Mouse (Mus musculus) hindbrain, embryonic 16.5 days (tissue): ENCODE measurements around the gene Odf2. TPM values are rescaled to one million over a fixed set of nuclear protein-coding genes. Genes with fewer than 3 reads are reported as not detected.

Experiments used
- ATAC-seq: fragments of 200-750 bp; cut with Nextera tagmentation; 2 replicates; pipeline ENCODE4 v1.8.0; 2017; ENCODE audit warnings: moderate TSS enrichment, moderate library complexity
- H3K27ac ChIP-seq: fragments of 300-500 bp; sonication (generic); 2 replicates; pipeline ENCODE4 v1.5.1; 2014; ENCODE audit warnings: low read depth, mild to moderate bottlenecking, control low read depth, low read length, moderate library complexity
- H3K27me3 ChIP-seq: fragments of 300-500 bp; sonication (generic); replicated peaks from 2 replicates; pipeline ENCODE4 v1.6.1; 2014; ENCODE audit warnings: low read length; ENCODE audit not compliant: control insufficient read depth, insufficient read depth
- H3K36me3 ChIP-seq: fragments of 300-500 bp; sonication (generic); 2 replicates; pipeline ENCODE4 v1.6.1; 2014; ENCODE audit warnings: mild to moderate bottlenecking, low read length, moderate library complexity, mixed read lengths; ENCODE audit not compliant: control insufficient read depth, insufficient read depth
- H3K4me1 ChIP-seq: fragments of 300-500 bp; sonication (generic); 2 replicates; pipeline ENCODE4 v1.6.1; 2014; ENCODE audit warnings: low read depth, low read length; ENCODE audit not compliant: control insufficient read depth, insufficient read depth
- H3K4me2 ChIP-seq: fragments of 300-500 bp; sonication (generic); 2 replicates; pipeline ENCODE4 v1.6.1; 2014; ENCODE audit warnings: mild to moderate bottlenecking, low read length, control low read depth, moderate library complexity
- H3K4me3 ChIP-seq: fragments of 300-500 bp; sonication (generic); 2 replicates; pipeline ENCODE4 v1.5.1; 2014; ENCODE audit warnings: mild to moderate bottlenecking, low read length, control low read depth, moderate library complexity
- H3K9ac ChIP-seq: fragments of 300-500 bp; sonication (generic); 2 replicates; pipeline ENCODE4 v1.6.1; 2014; ENCODE audit warnings: low read depth, mild to moderate bottlenecking, control low read depth, low read length, moderate library complexity
- H3K9me3 ChIP-seq: fragments of 300-500 bp; sonication (generic); 2 replicates; pipeline ENCODE4 v1.6.1; 2014; ENCODE audit warnings: mild to moderate bottlenecking, low read length, moderate library complexity; ENCODE audit not compliant: control insufficient read depth
- WGBS: fragments of 180-500 bp; shearing (Covaris S2); extraction: QIAGEN DNeasy Blood & Tissue Kit; methylation state at CpG from one replicate; pipeline ENCODE4 v1.1.7; 2014; 5-methylcytosine and 5-hydroxymethylcytosine counted together
- polyA plus RNA-seq: library from polyadenylated mRNA; unstranded; fragments of >200 nt; fragmentation: Nextera tagmentation; extraction: Ambion mirVana; gene quantifications from 2 replicates; pipeline ENCODE4 v1.2.1, GENCODE M21; 2015

Odf2 gene
- polyA plus RNA-seq, 1 experiment from 2014 or later = 61.2 TPM

DNA sequence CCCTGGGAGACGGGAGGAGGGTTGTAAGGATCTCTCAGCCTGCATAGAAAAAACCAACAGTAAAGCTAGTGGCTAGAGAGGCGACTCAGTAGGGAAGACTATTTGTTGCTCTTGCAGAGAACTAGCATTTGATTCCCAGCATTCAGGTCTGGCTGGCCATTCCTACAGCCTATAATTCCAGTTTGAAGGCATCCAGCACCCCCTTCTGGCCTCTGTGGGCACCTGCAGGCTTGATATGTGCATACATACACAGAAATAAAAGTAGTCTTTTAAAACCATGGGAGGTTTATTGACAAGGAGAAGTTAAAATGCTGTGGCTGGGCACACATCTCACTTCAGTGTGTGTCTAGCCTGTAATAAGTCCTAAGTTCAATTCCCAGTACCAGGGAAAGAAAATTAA is 21.0 kb downstream of the Odf2 start:
- no peak overlapping the region for H3K4me2 ChIP-seq
- WGBS = 74% methylated on average over 2 of the region's 2 CpGs
- no peaks in the 10 kb centered on the region for H3K27me3 ChIP-seq
- H3K4me1 ChIP-seq = no peaks in the 10 kb centered on the region
- H3K9ac ChIP-seq = no peak overlapping the region
- H3K27ac ChIP-seq = no peak overlapping the region
- H3K4me3 ChIP-seq = no peak overlapping the region
- H3K9me3 ChIP-seq = no peaks in the 10 kb centered on the region
- ATAC-seq = no peak
- H3K36me3 ChIP-seq = peaks cover 47% of the 10 kb centered on the region

DNA sequence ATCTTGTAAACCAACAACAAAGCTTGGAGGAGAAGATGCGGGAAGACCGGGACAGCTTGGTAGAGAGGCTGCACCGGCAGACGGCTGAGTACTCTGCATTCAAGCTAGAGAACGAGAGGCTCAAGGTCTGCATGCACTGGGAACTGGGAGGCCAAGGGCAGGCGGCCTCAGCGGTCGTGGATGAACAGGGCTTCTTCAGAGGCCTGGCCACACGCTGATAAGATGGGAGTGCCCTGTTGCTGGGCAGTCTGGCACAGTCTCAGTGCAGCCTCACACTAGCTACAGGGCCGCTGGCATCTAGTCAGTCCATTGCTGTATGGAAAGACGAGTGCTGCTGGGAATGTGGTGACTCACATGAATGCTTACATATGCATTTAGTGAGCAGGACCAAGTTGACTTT is 28.6 kb downstream of the Odf2 start:
- Histone ChIP-seq H3K4me1 (no peaks in the 10 kb centered on the region), H3K9me3 (no peaks in the 10 kb centered on the region), H3K4me3 (no peak overlapping the region), H3K9ac (no peak overlapping the region), H3K27me3 (no peaks in the 10 kb centered on the region), H3K4me2 (no peak overlapping the region), H3K27ac (no peak overlapping the region), H3K36me3 (peaks cover 48% of the 10 kb centered on the region)
- ATAC-seq = no peak
- 94% methylated on average over 11 of the region's 11 CpGs for WGBS

DNA sequence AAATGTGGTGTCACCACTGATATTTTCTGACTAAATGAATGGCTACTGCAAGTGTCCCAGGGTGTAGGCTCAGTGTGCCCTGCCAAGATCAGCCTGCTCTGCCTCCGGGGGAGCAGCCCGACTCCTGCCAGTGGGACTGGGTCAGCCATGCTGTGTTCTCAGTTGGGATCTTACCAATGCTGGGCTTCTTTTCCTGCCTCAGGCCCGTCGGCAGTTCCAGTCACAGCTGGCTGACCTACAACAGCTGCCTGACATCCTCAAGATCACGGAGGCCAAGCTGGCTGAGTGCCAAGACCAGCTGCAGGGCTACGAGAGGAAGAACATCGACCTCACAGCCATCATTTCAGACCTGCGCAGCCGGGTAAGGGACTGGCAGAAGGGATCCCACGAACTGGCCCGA is 33.0 kb downstream of the Odf2 start:
- Histone ChIP-seq H3K4me1 (no peaks in the 10 kb centered on the region), H3K9ac (no peak overlapping the region), H3K27me3 (no peaks in the 10 kb centered on the region), H3K9me3 (no peaks in the 10 kb centered on the region), H3K4me3 (no peak overlapping the region), H3K4me2 (no peak overlapping the region), H3K27ac (no peak overlapping the region), H3K36me3 (peaks cover 52% of the 10 kb centered on the region)
- ATAC-seq = no peak
- WGBS = 65% methylated on average over 11 of the region's 11 CpGs

DNA sequence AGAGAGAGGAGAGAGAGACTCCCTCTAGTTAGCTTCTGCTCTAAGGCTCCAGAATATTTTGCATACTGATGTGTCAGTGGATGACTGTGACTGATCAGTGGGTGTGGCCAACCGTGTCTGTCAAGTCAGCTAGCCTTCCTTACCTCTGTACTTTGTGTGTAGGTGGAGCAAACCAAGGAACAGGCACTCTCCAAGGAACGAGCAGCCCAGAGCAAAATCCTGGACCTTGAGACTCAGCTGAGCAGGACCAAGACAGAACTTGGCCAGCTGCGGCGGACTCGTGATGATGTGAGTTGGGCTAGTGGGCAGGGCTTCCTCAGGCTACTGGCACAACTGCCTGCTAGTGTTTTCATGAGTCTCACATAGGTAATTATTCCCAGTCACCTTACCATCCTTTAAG is 37.5 kb downstream of the Odf2 start:
- Histone ChIP-seq H3K4me2 (no peak overlapping the region), H3K4me3 (no peak overlapping the region), H3K4me1 (no peaks in the 10 kb centered on the region), H3K27ac (no peak overlapping the region), H3K27me3 (no peaks in the 10 kb centered on the region), H3K9me3 (no peaks in the 10 kb centered on the region), H3K36me3 (peaks cover 54% of the 10 kb centered on the region), H3K9ac (no peak overlapping the region)
- ATAC-seq = no peak
- 92% methylated on average over 5 of the region's 5 CpGs for WGBS

DNA sequence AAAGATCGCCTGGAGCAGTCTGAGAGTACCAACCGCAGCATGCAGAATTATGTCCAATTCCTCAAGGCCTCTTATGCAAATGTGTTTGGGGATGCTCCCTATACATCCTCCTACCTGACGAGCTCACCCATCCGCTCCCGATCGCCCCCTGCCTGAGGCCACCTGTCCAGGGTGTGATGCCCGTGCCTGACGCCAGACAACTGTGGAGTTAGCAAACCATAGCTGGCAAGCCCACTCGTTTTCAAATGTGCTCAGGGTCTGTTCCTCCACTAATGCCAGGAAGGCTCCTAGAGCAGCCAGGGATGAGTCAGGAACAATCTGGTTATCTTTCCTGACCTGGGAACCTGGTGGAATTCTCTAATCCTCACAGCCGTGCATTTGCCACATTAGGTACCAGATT is 41.5 kb downstream of the Odf2 start:
- no peaks in the 10 kb centered on the region for H3K9me3 ChIP-seq
- H3K4me2 ChIP-seq = no peak overlapping the region
- no peak overlapping the region for H3K27ac ChIP-seq
- H3K27me3 ChIP-seq = no peaks in the 10 kb centered on the region
- no peaks in the 10 kb centered on the region for H3K4me1 ChIP-seq
- ATAC-seq = no peak
- H3K36me3 ChIP-seq = peaks cover 26% of the 10 kb centered on the region
- 79% methylated on average over 10 of the region's 10 CpGs for WGBS
- no peak overlapping the region for H3K4me3 ChIP-seq
- H3K9ac ChIP-seq = no peak overlapping the region

GRCm38 (mm10) chr2:29931194-29931593 is 42.2 kb downstream of the Odf2 start:
- H3K4me1 ChIP-seq = peaks cover 6% of the 10 kb centered on the region
- no peaks in the 10 kb centered on the region for H3K27me3 ChIP-seq
- no peak overlapping the region for H3K4me2 ChIP-seq
- H3K9me3 ChIP-seq = no peaks in the 10 kb centered on the region
- no peak overlapping the region for H3K9ac ChIP-seq
- H3K36me3 ChIP-seq = peaks cover 19% of the 10 kb centered on the region
- 82% methylated on average over 6 of the region's 6 CpGs for WGBS
- no peak overlapping the region for H3K27ac ChIP-seq
- ATAC-seq = no peak
- H3K4me3 ChIP-seq = no peak overlapping the region

DNA sequence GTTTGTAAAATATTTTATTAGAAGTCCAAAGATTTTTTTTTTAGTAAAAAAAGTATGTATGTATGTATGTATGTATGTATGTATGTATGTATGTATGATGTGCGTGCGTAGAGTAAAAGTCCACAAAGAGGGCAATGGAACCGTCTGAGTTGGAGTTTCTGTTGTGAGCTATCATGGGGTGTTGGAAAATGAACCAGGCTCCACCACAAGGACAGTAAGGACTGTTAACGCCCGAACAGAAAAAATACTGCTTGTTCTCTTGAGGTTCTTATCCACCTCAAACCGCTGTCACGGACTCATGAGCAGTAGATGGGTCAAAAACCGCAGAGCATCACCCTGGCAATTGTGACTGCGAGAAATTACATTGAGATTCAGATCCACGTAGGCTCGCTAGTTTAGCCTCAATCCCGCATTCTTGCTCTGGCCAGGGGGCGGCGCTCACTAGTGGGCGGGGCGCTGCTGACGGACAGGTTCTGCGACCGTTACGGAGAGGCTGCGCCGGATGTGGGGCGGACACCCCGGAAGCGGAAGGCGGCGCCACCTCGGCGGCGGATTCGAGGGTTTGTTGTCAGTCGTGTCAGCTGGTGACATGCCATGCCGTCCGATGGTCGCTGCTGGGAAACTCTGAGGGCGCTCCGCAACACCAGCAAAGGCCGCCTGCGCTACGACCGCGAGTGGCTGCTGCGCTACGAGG is 46.0 kb downstream of the Odf2 start, which contains the start of gene Gle1:
TSS of gene Gle1 (plus strand) at position 521 of the 694 bp plus-strand sequence.
- Histone ChIP-seq H3K9ac (peak within 1 kb of the TSS; percentile 72), H3K9me3 (no peaks in the 10 kb centered on the region), H3K36me3 (peaks cover 23% of the 10 kb centered on the region), H3K4me1 (peaks cover 6% of the 10 kb centered on the region), H3K4me3 (peak within 1 kb of the TSS; percentile 95), H3K4me2 (peak within 1 kb of the TSS; percentile 84), H3K27me3 (no peaks in the 10 kb centered on the region), H3K27ac (peak within 1 kb of the TSS; percentile 86)
- peak; percentile 99 for ATAC-seq
- 3% methylated on average over 41 of the region's 44 CpGs for WGBS

DNA sequence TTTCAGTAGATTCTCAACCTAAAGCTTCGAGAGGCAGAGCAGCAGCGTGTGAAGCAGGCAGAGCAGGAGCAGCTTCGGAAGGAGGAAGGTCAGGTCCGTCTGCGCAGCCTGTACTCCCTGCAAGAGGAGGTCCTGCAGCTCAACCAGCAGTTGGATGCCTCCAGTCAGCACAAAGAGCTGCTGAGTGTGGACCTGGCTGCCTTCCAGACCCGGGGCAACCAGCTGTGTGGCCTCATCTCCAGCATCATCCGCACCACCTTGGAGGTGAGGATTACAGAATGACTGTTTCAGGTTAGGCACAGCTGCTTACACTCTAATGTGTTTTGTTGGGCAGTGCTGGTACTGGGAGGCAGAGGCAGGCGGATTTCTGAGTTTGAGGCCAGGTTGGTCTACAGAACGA is 51.1 kb downstream of the Odf2 start:
- Histone ChIP-seq H3K4me3 (no peak overlapping the region), H3K4me1 (peaks cover 6% of the 10 kb centered on the region), H3K9ac (no peak overlapping the region), H3K36me3 (peaks cover 32% of the 10 kb centered on the region), H3K4me2 (no peak overlapping the region), H3K9me3 (no peaks in the 10 kb centered on the region), H3K27me3 (no peaks in the 10 kb centered on the region), H3K27ac (no peak overlapping the region)
- 91% methylated on average over 9 of the region's 9 CpGs for WGBS
- ATAC-seq = no peak

DNA sequence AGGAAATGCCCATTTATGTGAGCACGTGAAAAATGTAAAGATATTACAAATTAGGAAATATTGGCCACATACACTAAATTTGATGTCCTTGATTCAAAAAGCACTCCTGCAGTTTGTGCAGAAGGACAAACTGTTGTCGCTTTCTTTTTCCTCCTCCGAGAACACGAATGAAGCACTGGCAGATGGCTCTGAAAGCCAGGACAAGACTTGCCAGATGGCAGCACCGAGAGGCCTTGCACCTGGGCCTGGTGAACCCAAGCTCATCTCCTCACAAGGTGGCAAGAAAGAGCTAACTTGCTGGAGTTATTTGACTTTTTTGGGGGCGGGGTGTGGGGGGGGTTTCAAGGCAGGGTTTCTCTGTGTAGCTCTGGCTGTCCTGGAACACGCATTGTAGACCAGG is 51.8 kb downstream of the Odf2 start:
- no peak for ATAC-seq
- WGBS = 89% methylated on average over 7 of the region's 7 CpGs
- Histone ChIP-seq H3K4me2 (no peak overlapping the region), H3K36me3 (peaks cover 36% of the 10 kb centered on the region), H3K4me1 (peaks cover 4% of the 10 kb centered on the region), H3K9me3 (no peaks in the 10 kb centered on the region), H3K4me3 (no peak overlapping the region), H3K27me3 (no peaks in the 10 kb centered on the region), H3K27ac (no peak overlapping the region), H3K9ac (no peak overlapping the region)
